In the genomic region with DNA sequence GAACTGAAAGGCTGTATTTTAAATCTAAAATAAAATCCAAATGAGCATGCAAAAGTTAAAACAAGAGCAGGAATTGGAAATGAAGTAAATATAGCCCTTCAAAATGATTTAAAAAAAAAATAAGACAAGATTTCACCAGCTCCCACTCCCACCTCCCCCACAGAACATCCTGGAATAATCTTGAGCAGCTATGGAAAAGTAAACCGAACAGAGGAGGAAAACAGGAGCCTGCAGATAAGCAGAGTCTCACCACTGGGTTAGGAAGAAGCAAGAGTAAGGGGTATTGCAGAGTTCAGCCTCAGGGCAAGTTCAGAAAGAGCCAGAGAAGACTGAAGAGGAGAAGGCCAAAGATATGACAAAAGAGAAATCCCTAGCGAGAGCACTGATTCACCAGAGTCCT, we compare ENCODE assay signal across 16 mouse cellular contexts. TPM values are rescaled to one million over a fixed set of nuclear protein-coding genes. Genes with fewer than 3 reads are reported as not detected.
"Had no signal": no experiment of that assay in that cellular context is flagged by ENCODE, and none has a peak within 500 bp of the region (broad histone marks: within the 10 kb centered on the region; RNA-seq: fewer than 3 reads in every experiment).

No protein-coding gene starts in this region.

- H3K4me2 ChIP-seq: limb, embryonic 12.5 days; midbrain, embryonic 13.5 days; stomach, embryonic 15.5 days had no signal

- H3K4me3 ChIP-seq: layer of hippocampus, adult 2 months; limb, embryonic 12.5 days; midbrain, embryonic 13.5 days; stomach, embryonic 15.5 days had no signal

- H3K36me3 ChIP-seq: limb, embryonic 12.5 days; midbrain, embryonic 13.5 days; stomach, embryonic 15.5 days had no signal

- H3K27ac ChIP-seq: layer of hippocampus, adult 2 months; limb, embryonic 12.5 days; liver, embryonic 14.5 days; midbrain, embryonic 13.5 days; stomach, embryonic 15.5 days had no signal

- ATAC-seq: midbrain, embryonic 13.5 days had no signal

- H3K4me1 ChIP-seq: limb, embryonic 12.5 days; midbrain, embryonic 13.5 days; stomach, embryonic 15.5 days had no signal

- DNase-seq: kidney, adult 18-20 months; kidney, postnatal 10 days; kidney, postnatal 4 days; liver; lung, adult 18-20 months; thymus, postnatal 36 days had no signal

- H3K9ac ChIP-seq: limb, embryonic 12.5 days; liver, embryonic 14.5 days; midbrain, embryonic 13.5 days; stomach, embryonic 15.5 days had no signal

- H3K27me3 ChIP-seq: limb, embryonic 12.5 days; midbrain, embryonic 13.5 days; stomach, embryonic 15.5 days had no signal

- H3K9me3 ChIP-seq: limb, embryonic 12.5 days; midbrain, embryonic 13.5 days; stomach, embryonic 15.5 days had no signal

RNA-seq across cellular contexts. Expression of a gene that starts 46.9 kb away (rescaled TPM):
- total RNA-seq: megakaryocyte-erythroid progenitor cell, adult 5-6 weeks; midbrain, postnatal 0 days had no signal
- polyA plus RNA-seq: kidney, embryonic 14.5 days; liver, embryonic 14.5 days; spleen, adult 2 months; stomach, embryonic 15.5 days; thymus, postnatal 0 days had no signal

RNA-seq across cellular contexts. Expression of a gene that starts 48.9 kb away (rescaled TPM):
- total RNA-seq: megakaryocyte-erythroid progenitor cell, adult 5-6 weeks had no signal
- polyA plus RNA-seq: spleen, adult 2 months had no signal
